Mouse (Mus musculus): ENCODE results near the gene N4bp2. TPM values are rescaled to one million over a fixed set of nuclear protein-coding genes. Genes with fewer than 3 reads are reported as not detected.
"Not testable (repeated sequence)": the region's sequence is repeated elsewhere in the genome, so short reads cannot be mapped to it uniquely, and the experiment has no call there.

N4bp2 gene
- polyA plus RNA-seq (2011; ENCODE audit: insufficient read depth, insufficient read length, low replicate concordance, missing spikeins): 4.3 and 11.2 TPM in 2 replicates

GRCm38 (mm10) chr5:65763088-65763915, at the start of gene N4bp2:
TSS of gene N4bp2 (plus strand) at chr5:65763521.
- no peaks in the 10 kb centered on the region for H3K4me1 ChIP-seq (ENCODE audit: control insufficient read depth, insufficient read depth, low read length)
- peak; percentile 57; the same call in 1 of the 2 replicates for TF ChIP-seq POLR2A (IDR thresholded peaks at IDR 0.05; ENCODE audit: borderline replicate concordance, control insufficient read depth, low read depth, low read length)
- TF ChIP-seq CTCF (IDR thresholded peaks at IDR 0.05; ENCODE audit: control insufficient read depth, insufficient read depth, low read length): no peak
- H3K4me3 ChIP-seq (replicated peaks; ENCODE audit: control insufficient read depth, low read depth, low read length): peak within 1 kb of the TSS; percentile 91
- WGBS: under 1% methylated on average over 78 of the region's 80 CpGs
- H3K27ac ChIP-seq (ENCODE audit: control insufficient read depth, insufficient read depth, low read depth, low read length, poor library complexity): peak within 1 kb of the TSS; percentile 99

- no peak for TF ChIP-seq POLR2A (IDR thresholded peaks at IDR 0.05; ENCODE audit: borderline replicate concordance, control insufficient read depth, low read depth, low read length)
- no peak for TF ChIP-seq CTCF (IDR thresholded peaks at IDR 0.05; ENCODE audit: control insufficient read depth, insufficient read depth, low read length)
- H3K4me1 ChIP-seq (ENCODE audit: control insufficient read depth, insufficient read depth, low read length): no peaks in the 10 kb centered on the region; the same call in 1 of the 2 replicates
- no peak overlapping the region for H3K27ac ChIP-seq (ENCODE audit: control insufficient read depth, insufficient read depth, low read depth, low read length, poor library complexity)
- 81% methylated on average over 6 of the region's 6 CpGs for WGBS
- no peak overlapping the region for H3K4me3 ChIP-seq (replicated peaks; ENCODE audit: control insufficient read depth, low read depth, low read length)
These were observed 48.2 kb upstream of the N4bp2 start for GRCm38 (mm10) chr5:65715084-65715483.

GRCm38 (mm10) chr5:65717063-65717902, 46.0 kb upstream of the N4bp2 start:
- Histone ChIP-seq H3K4me1 (ENCODE audit: control insufficient read depth, insufficient read depth, low read length) (no peaks in the 10 kb centered on the region; the same call in 1 of the 2 replicates), H3K27ac (ENCODE audit: control insufficient read depth, insufficient read depth, low read depth, low read length, poor library complexity) (no peak overlapping the region), H3K4me3 (replicated peaks; ENCODE audit: control insufficient read depth, low read depth, low read length) (no peak overlapping the region)
- no peak for TF ChIP-seq POLR2A (IDR thresholded peaks at IDR 0.05; ENCODE audit: borderline replicate concordance, control insufficient read depth, low read depth, low read length)
- TF ChIP-seq CTCF (IDR thresholded peaks at IDR 0.05; ENCODE audit: control insufficient read depth, insufficient read depth, low read length): no peak
- 73% methylated on average over 18 of the region's 18 CpGs for WGBS

- not testable (repeated sequence) for H3K27ac ChIP-seq (ENCODE audit: control insufficient read depth, insufficient read depth, low read depth, low read length, poor library complexity); H3K4me3 ChIP-seq (replicated peaks; ENCODE audit: control insufficient read depth, low read depth, low read length); H3K4me1 ChIP-seq (ENCODE audit: control insufficient read depth, insufficient read depth, low read length)
- 83% methylated on average over 8 of the region's 8 CpGs for WGBS
These were observed 45.5 kb upstream of the N4bp2 start for GRCm38 (mm10) chr5:65717903-65718211.

- Histone ChIP-seq H3K27ac (ENCODE audit: control insufficient read depth, insufficient read depth, low read depth, low read length, poor library complexity) (no peak overlapping the region), H3K4me3 (replicated peaks; ENCODE audit: control insufficient read depth, low read depth, low read length) (no peak overlapping the region), H3K4me1 (ENCODE audit: control insufficient read depth, insufficient read depth, low read length) (no peaks in the 10 kb centered on the region; the same call in 1 of the 2 replicates)
- 42% methylated on average over 3 of the region's 3 CpGs for WGBS
- no peak for TF ChIP-seq POLR2A (IDR thresholded peaks at IDR 0.05; ENCODE audit: borderline replicate concordance, control insufficient read depth, low read depth, low read length)
- TF ChIP-seq CTCF (IDR thresholded peaks at IDR 0.05; ENCODE audit: control insufficient read depth, insufficient read depth, low read length): no peak
These were observed 45.0 kb upstream of the N4bp2 start for GRCm38 (mm10) chr5:65718368-65718767.

- no peak for TF ChIP-seq POLR2A (IDR thresholded peaks at IDR 0.05; ENCODE audit: borderline replicate concordance, control insufficient read depth, low read depth, low read length)
- TF ChIP-seq CTCF (IDR thresholded peaks at IDR 0.05; ENCODE audit: control insufficient read depth, insufficient read depth, low read length): no peak
- Histone ChIP-seq H3K4me3 (replicated peaks; ENCODE audit: control insufficient read depth, low read depth, low read length) (peak overlapping the region; percentile 70), H3K4me1 (ENCODE audit: control insufficient read depth, insufficient read depth, low read length) (no peaks in the 10 kb centered on the region; the same call in 1 of the 2 replicates), H3K27ac (ENCODE audit: control insufficient read depth, insufficient read depth, low read depth, low read length, poor library complexity) (peak overlapping the region; percentile 87)
- under 1% methylated on average over 23 of the region's 23 CpGs for WGBS
These were observed 38.8 kb upstream of the N4bp2 start for GRCm38 (mm10) chr5:65724311-65725054.

GRCm38 (mm10) chr5:65731173-65732007, 31.9 kb upstream of the N4bp2 start:
- H3K4me3 ChIP-seq (replicated peaks; ENCODE audit: control insufficient read depth, low read depth, low read length): no peak overlapping the region
- TF ChIP-seq CTCF (IDR thresholded peaks at IDR 0.05; ENCODE audit: control insufficient read depth, insufficient read depth, low read length) (no peak), POLR2A (IDR thresholded peaks at IDR 0.05; ENCODE audit: borderline replicate concordance, control insufficient read depth, low read depth, low read length) (no peak)
- no peaks in the 10 kb centered on the region; the same call in 1 of the 2 replicates for H3K4me1 ChIP-seq (ENCODE audit: control insufficient read depth, insufficient read depth, low read length)
- 26% methylated on average over 9 of the region's 9 CpGs for WGBS
- peak overlapping the region; percentile 30; the same call in 1 of the 2 replicates for H3K27ac ChIP-seq (ENCODE audit: control insufficient read depth, insufficient read depth, low read depth, low read length, poor library complexity)

Measured in bone marrow, adult 2 months (tissue).